Mouse (Mus musculus): ENCODE measurements around the gene St3gal3. TPM values are rescaled to one million over a fixed set of nuclear protein-coding genes. Genes with fewer than 3 reads are reported as not detected.

The St3gal3 gene
- polyA plus RNA-seq, 1 experiment from 2014 or later = 6.6 TPM

DNA sequence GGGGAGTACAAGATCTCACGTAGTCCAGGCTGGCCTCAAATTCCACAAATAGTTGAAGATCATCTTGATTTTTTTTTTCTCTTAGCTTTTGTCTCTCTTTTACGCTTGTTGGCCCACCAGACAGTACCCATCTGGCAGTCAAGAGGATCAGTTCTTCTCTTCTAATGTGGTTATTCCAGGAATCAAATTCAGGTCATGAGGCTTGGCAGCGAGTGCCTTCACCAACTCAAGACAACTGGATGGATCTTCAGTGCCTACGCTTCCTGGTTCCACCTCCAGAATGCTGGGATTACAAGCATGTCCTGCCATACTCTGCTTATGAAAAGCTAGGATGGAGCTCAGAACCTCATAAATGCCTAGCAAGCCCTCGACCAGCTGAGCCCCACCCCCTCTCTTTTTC lies 3.4 kb downstream of the St3gal3 start:
- Histone ChIP-seq H3K9me3 (no peaks in the 10 kb centered on the region), H3K27me3 (ENCODE audit: insufficient read depth, poor library complexity, severe bottlenecking) (no peaks in the 10 kb centered on the region), H3K27ac (no peak overlapping the region), H3K4me1 (peaks cover 16% of the 10 kb centered on the region; the same call in 1 of the 2 replicates), H3K36me3 (peaks cover 7% of the 10 kb centered on the region), H3K4me3 (no peak overlapping the region)
- no peak for DNase-seq (ENCODE audit: low spot score)
- 87% methylated on average over 5 of the region's 5 CpGs for WGBS

DNA sequence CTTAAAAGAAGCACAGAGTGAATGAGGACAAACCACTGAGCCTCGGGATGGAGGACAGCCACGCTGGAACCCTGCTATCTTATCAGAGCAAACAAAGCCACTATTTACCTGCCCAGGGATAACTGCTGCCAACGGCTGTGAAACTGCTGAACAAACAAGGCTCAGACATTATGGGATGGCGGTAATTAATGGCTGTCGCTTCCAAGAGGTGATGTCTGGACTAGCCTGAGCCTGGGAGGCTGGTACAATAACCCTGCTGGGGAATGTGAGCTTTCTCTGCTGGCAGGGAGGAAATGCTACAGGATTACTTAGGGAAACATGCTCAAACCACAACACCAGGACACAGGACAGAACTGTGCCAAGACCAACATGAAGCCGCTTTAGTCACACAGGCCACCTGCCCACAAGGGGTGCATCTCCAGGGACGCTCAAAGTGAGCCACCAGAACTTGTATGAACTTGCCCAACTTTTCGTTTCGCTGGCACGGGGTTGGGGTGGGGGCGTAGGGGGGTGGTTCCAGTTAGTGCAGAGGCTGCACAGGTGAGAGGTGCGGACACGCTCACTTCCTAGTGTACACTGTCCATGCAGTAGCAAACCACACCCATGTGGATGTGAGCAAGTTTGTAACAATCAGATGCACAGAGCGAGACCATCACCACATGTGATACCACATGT lies 11.5 kb downstream of the St3gal3 start:
- no peaks in the 10 kb centered on the region for H3K9me3 ChIP-seq
- WGBS = 78% methylated on average over 14 of the region's 14 CpGs
- no peak overlapping the region for H3K27ac ChIP-seq
- H3K4me1 ChIP-seq = peaks cover 11% of the 10 kb centered on the region; the same call in 1 of the 2 replicates
- H3K27me3 ChIP-seq (ENCODE audit: insufficient read depth, poor library complexity, severe bottlenecking) = no peaks in the 10 kb centered on the region
- DNase-seq (ENCODE audit: low spot score) = no peak
- H3K36me3 ChIP-seq = peaks cover 8% of the 10 kb centered on the region; the same call in 1 of the 2 replicates
- H3K4me3 ChIP-seq = no peak overlapping the region

DNA sequence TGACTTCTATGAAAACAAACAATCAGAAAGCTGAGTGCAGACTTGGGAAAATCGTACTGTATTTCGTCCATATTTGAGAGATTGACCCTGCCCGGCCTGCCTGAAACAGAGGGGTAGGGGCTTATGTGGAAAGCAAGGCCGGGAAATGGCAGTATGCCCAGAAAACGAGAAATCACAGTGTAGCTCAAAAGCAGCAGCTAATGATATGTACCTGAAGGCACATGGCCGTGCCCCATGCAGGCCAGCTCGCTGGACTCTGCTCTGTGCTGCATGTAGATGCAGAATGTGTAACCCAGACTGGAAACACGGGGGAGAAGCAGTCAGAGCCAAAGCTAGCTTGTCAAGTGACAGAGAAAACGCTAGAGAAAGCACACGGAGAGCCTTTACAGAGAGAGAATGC lies 12.6 kb downstream of the St3gal3 start:
- Histone ChIP-seq H3K36me3 (peaks cover 9% of the 10 kb centered on the region; the same call in 1 of the 2 replicates), H3K4me3 (no peak overlapping the region), H3K27ac (no peak overlapping the region), H3K4me1 (peaks cover 11% of the 10 kb centered on the region; the same call in 1 of the 2 replicates), H3K9me3 (no peaks in the 10 kb centered on the region), H3K27me3 (ENCODE audit: insufficient read depth, poor library complexity, severe bottlenecking) (no peaks in the 10 kb centered on the region)
- WGBS = 87% methylated on average over 10 of the region's 10 CpGs
- DNase-seq (ENCODE audit: low spot score) = no peak

DNA sequence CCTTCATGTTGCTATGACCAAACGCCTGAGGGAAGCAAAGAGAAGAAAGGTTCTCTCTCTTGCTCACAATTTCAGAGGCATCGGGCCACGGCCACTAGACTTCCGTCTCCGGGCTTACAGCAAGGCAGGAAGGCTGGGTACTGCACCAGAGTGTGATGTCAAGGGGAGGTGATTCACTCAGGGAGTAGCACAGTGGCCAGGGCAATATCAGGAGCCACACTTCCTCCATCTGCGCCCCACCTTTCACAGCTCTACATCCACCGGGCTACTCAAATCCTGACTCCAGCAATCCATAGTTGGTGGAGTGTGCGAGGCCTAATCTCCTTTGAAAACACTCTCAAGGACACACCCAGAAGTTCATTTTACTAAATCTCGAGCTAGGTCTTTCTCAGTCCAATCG lies 17.1 kb downstream of the St3gal3 start:
- H3K27ac ChIP-seq = no peak overlapping the region
- H3K9me3 ChIP-seq = no peaks in the 10 kb centered on the region
- no peak overlapping the region for H3K4me3 ChIP-seq
- H3K4me1 ChIP-seq = peaks cover 7% of the 10 kb centered on the region
- no peak for DNase-seq (ENCODE audit: low spot score)
- H3K36me3 ChIP-seq = peaks cover 9% of the 10 kb centered on the region; the same call in 1 of the 2 replicates
- no peaks in the 10 kb centered on the region for H3K27me3 ChIP-seq (ENCODE audit: insufficient read depth, poor library complexity, severe bottlenecking)
- WGBS = 92% methylated on average over 10 of the region's 10 CpGs

DNA sequence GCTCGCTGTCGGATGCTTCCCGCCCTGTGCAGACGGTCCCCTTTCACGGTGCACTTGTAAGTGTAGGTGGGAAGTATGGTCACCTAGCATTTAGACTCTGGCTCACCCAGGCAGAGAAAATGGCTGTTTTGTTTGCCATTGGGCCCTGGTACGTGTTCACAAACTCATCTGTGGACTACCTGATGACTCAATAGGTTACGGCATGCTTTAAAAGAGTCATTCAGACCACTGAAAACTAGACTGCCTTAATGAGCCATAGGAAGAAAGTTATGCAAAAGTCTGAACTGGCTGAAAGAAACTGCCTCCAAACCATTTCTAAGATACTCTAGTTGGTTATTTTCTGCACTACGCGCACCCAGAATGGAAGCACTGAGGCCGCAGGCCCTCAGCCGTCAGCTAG lies 18.6 kb downstream of the St3gal3 start:
- no peak for DNase-seq (ENCODE audit: low spot score)
- Histone ChIP-seq H3K4me3 (no peak overlapping the region), H3K9me3 (no peaks in the 10 kb centered on the region), H3K27me3 (ENCODE audit: insufficient read depth, poor library complexity, severe bottlenecking) (no peaks in the 10 kb centered on the region), H3K27ac (no peak overlapping the region), H3K4me1 (peaks cover 10% of the 10 kb centered on the region), H3K36me3 (peaks cover 9% of the 10 kb centered on the region; the same call in 1 of the 2 replicates)
- 90% methylated on average over 11 of the region's 11 CpGs for WGBS

DNA sequence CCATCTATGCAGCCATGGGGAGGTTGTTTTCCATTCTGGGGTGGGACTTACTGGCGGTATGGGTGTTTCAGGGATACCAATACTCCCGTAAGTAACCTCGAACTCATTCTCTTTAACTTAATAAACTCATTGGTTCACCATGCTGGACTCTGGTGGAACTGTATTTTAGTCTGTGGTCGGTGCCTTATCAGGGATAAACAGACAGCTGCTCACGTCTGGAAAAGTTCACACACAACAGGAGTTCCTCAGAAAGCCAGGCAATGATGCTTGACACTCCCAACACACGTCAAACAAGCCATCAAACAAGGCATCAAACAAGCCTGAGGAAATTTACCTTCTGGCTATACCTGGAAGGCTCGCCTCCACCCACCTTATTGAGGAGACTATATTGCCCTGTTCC lies 19.6 kb downstream of the St3gal3 start:
- H3K36me3 ChIP-seq = peaks cover 9% of the 10 kb centered on the region; the same call in 1 of the 2 replicates
- no peak for DNase-seq (ENCODE audit: low spot score)
- H3K4me1 ChIP-seq = peaks cover 10% of the 10 kb centered on the region
- no peaks in the 10 kb centered on the region for H3K27me3 ChIP-seq (ENCODE audit: insufficient read depth, poor library complexity, severe bottlenecking)
- no peak overlapping the region for H3K4me3 ChIP-seq
- 82% methylated on average over 7 of the region's 7 CpGs for WGBS
- H3K27ac ChIP-seq = no peak overlapping the region
- H3K9me3 ChIP-seq = no peaks in the 10 kb centered on the region

DNA sequence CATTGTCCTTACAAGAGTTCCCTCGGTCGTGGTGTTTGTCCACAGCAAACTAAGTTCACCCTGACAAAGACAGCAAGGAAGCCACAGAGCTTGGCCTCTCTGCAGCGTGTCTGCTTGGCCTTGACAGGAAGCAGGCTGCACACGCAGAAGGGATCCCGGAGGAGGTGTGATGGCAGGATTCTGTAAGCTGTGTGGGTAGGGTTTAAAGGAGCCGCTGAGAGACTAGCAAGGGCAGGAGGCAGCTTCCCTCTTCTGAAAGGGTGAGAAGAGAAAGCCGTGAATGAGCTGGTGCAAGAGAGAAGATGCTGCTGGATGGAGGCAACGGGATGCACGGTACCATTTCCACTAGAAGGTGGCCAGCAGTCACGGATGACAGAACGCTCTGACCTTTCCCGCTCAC lies 22.1 kb downstream of the St3gal3 start:
- no peaks in the 10 kb centered on the region for H3K9me3 ChIP-seq
- H3K36me3 ChIP-seq = no peaks in the 10 kb centered on the region; the same call in 1 of the 2 replicates
- no peak for DNase-seq (ENCODE audit: low spot score)
- no peaks in the 10 kb centered on the region for H3K27me3 ChIP-seq (ENCODE audit: insufficient read depth, poor library complexity, severe bottlenecking)
- 0 out of 2 replicates have a peak overlapping the region, but pooled peaks have one; percentile 36 for H3K27ac ChIP-seq
- no peak overlapping the region for H3K4me3 ChIP-seq
- H3K4me1 ChIP-seq = peaks cover 27% of the 10 kb centered on the region
- 75% methylated on average over 12 of the region's 12 CpGs for WGBS

DNA sequence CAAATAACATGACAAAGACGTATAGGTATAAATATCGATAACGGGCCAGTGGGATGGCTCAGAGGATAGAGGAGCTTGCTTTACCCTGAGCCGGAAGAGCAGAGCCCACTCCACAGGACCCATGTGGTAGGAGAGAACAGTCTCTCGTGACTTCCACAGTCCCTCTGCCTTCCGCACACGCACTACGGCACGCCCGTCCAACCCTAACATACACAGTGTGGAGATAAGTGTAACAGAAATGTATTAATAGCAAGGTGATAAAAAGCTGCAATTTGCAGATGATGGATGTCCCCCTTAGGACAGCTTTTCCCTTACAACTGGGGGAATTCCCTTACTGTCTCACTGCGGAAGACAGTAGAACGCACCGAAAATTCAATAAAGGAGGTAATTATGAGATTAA lies 25.1 kb downstream of the St3gal3 start:
- no peak overlapping the region for H3K27ac ChIP-seq
- WGBS = 73% methylated on average over 13 of the region's 13 CpGs

DNA sequence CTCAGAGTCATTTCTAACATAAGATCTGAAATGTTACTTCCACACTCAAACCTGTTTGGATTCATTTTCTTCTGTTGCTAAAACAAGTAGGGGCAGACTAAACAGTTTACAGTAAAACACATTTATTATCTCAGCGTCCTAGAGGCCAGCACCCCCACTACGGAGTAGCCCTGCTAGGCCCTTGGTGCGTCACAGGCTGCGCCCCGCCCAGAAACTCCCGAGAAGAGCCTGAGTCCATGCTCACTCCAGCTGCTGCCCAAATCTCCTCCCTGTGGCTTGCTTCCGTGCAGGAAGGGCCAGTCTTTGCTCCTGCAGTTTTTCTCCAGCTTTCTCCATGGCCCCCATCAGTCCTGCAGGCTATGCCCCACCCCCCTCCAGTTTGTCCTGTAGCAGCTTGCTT lies 25.9 kb downstream of the St3gal3 start:
- no peak overlapping the region for H3K4me3 ChIP-seq
- peaks cover 6% of the 10 kb centered on the region for H3K36me3 ChIP-seq
- H3K9me3 ChIP-seq = no peaks in the 10 kb centered on the region
- WGBS = 54% methylated on average over 7 of the region's 7 CpGs
- H3K27me3 ChIP-seq (ENCODE audit: insufficient read depth, poor library complexity, severe bottlenecking) = no peaks in the 10 kb centered on the region
- H3K4me1 ChIP-seq = peaks cover 36% of the 10 kb centered on the region
- DNase-seq (ENCODE audit: low spot score) = no peak
- 0 out of 2 replicates have a peak overlapping the region, but pooled peaks have one; percentile 42 for H3K27ac ChIP-seq

More for the DNA sequence above, 25.1 kb downstream of the St3gal3 start:
- no peak for DNase-seq (ENCODE audit: low spot score)
- no peaks in the 10 kb centered on the region for H3K27me3 ChIP-seq (ENCODE audit: insufficient read depth, poor library complexity, severe bottlenecking)
- H3K4me3 ChIP-seq = no peak overlapping the region
- H3K4me1 ChIP-seq = peaks cover 36% of the 10 kb centered on the region
- no peaks in the 10 kb centered on the region for H3K9me3 ChIP-seq
- peaks cover 6% of the 10 kb centered on the region for H3K36me3 ChIP-seq

DNA sequence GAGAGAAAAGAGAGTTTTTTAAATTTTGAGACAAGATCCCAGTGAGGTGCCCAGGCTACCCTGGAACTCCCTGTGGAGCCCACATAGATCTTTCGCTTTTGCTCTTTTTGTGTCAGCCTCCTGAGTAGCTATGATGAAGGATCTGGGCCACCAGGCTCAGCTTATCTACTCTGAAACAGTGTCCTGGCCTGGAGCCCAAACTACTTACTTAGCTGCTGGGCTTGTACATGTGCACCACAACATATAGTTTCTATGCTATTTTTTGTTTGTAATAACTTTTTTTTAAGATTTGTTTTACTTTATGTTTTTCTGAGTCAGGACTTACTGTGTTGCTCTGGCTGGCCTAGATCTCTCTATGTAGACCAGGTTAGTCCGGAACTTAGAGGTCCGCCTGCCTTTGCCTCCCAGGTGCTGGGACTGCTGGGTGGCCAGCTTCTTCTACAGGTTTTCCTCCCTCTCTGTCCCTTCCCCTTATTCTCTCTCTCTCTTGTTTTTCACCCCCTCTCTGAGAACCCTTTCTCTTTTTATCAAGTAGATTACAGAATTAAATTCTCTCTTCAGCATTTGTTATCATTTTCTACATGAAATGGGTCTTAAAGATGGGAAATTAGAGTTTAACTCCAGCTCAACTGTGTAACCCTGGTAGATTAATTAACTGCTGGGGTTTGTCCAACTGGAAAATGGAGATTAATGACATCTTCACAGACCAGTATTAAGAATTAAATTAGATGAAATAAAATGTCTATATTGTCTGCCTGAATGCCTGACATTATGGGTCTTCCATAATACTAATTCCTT lies 29.3 kb downstream of the St3gal3 start:
- no peaks in the 10 kb centered on the region for H3K9me3 ChIP-seq
- WGBS = 94% methylated on average over 3 of the region's 3 CpGs
- DNase-seq (ENCODE audit: low spot score) = no peak
- no peaks in the 10 kb centered on the region for H3K27me3 ChIP-seq (ENCODE audit: insufficient read depth, poor library complexity, severe bottlenecking)
- peaks cover 10% of the 10 kb centered on the region for H3K36me3 ChIP-seq
- peaks cover 26% of the 10 kb centered on the region for H3K4me1 ChIP-seq
- H3K4me3 ChIP-seq = no peak overlapping the region
- no peak overlapping the region for H3K27ac ChIP-seq

DNA sequence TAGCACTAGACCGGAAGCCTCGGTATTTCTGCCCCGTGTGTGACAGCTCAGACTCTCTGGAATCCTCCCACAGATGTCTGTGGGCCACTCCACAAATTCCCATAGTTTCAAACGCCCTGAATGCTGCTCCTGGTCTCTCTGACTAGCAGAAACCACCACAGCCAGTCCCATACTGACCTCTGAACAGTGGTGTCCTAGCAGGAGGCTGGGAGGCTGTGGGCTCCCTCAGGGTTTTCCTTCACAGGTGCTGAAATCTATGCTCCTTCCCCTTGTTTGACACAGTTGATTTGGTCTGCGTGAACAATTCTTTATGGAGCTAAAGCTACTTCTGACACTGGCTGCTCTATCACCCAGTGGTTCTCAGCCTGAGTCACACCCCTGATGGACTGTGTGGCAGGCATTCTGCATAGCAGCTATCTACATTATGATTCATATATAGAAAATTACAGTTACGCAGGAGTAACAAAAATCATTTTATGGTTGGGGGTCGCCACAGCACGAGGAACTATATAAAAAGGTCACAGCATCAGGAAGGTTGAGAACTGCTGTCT lies 31.4 kb downstream of the St3gal3 start:
- no peaks in the 10 kb centered on the region for H3K27me3 ChIP-seq (ENCODE audit: insufficient read depth, poor library complexity, severe bottlenecking)
- peaks cover 13% of the 10 kb centered on the region for H3K36me3 ChIP-seq
- no peak overlapping the region for H3K27ac ChIP-seq
- no peak for DNase-seq (ENCODE audit: low spot score)
- H3K9me3 ChIP-seq = no peaks in the 10 kb centered on the region
- no peak overlapping the region for H3K4me3 ChIP-seq
- 71% methylated on average over 8 of the region's 8 CpGs for WGBS
- peaks cover 10% of the 10 kb centered on the region; the same call in 1 of the 2 replicates for H3K4me1 ChIP-seq

DNA sequence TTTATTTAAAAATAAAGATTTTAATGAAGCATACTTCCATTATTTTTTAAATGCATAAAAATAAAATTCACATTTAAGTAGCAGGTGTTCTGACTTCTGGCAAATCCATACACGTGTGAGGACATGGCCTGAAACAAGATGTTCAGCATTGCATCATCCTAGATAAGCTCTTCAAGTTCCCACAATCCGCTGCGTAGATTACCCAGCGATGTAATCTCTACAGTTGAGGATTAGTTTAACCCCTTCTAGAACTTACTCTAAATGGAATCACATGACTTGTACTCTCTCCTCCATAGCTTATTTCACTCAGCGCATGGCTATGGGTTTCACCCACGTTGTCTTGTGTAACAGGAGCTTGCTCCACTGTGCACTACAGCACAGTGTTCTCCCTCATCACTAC lies 33.2 kb downstream of the St3gal3 start:
- Histone ChIP-seq H3K27ac (no peak overlapping the region), H3K36me3 (peaks cover 7% of the 10 kb centered on the region; the same call in 1 of the 2 replicates), H3K4me1 (peaks cover 8% of the 10 kb centered on the region; the same call in 1 of the 2 replicates), H3K4me3 (no peak overlapping the region), H3K27me3 (ENCODE audit: insufficient read depth, poor library complexity, severe bottlenecking) (no peaks in the 10 kb centered on the region), H3K9me3 (no peaks in the 10 kb centered on the region)
- no peak for DNase-seq (ENCODE audit: low spot score)
- 73% methylated on average over 6 of the region's 6 CpGs for WGBS
